Comparison of ENCODE assay signal across 24 mouse cellular contexts in genomic region chr2:62431245-62431795, GRCm38 (mm10). TPM values are rescaled to one million over a fixed set of nuclear protein-coding genes. Genes with fewer than 3 reads are reported as not detected.
"Had no signal": no experiment of that assay in that cellular context is flagged by ENCODE, and none has a peak within 500 bp of the region (broad histone marks: within the 10 kb centered on the region; RNA-seq: fewer than 3 reads in every experiment).

No protein-coding gene starts in this region.

- DNase-seq: lung, adult 2 months; lung, postnatal 14 days; lung, postnatal 36 days; right cerebral cortex, postnatal 14 days; thymus, adult 2 months; thymus, postnatal 25 days; thymus, postnatal 4 days had no signal

- H3K4me3 ChIP-seq: lung, embryonic 15.5 days; megakaryocyte, embryonic 14.5 days; midbrain, embryonic 13.5 days; midbrain, embryonic 15.5 days; neural tube, embryonic 12.5 days; stomach, embryonic 15.5 days had no signal

- H3K4me2 ChIP-seq: lung, embryonic 15.5 days; midbrain, embryonic 11.5 days; midbrain, embryonic 13.5 days; midbrain, embryonic 15.5 days; neural tube, embryonic 12.5 days; stomach, embryonic 15.5 days had no signal

- H3K36me3 ChIP-seq: lung, embryonic 15.5 days; midbrain, embryonic 13.5 days; midbrain, embryonic 15.5 days; neural tube, embryonic 12.5 days; stomach, embryonic 15.5 days had no signal

- H3K4me1 ChIP-seq: lung, embryonic 15.5 days; midbrain, embryonic 13.5 days; midbrain, embryonic 15.5 days; neural tube, embryonic 12.5 days; stomach, embryonic 15.5 days had no signal

- H3K9me3 ChIP-seq: lung, embryonic 15.5 days; megakaryocyte, embryonic 14.5 days; midbrain, embryonic 13.5 days; midbrain, embryonic 15.5 days; neural tube, embryonic 12.5 days; stomach, embryonic 15.5 days had no signal

- H3K27ac ChIP-seq: lung, embryonic 15.5 days; macrophage; midbrain, embryonic 13.5 days; midbrain, embryonic 15.5 days; neural tube, embryonic 12.5 days; stomach, embryonic 15.5 days; stomach, postnatal 0 days had no signal

- H3K27me3 ChIP-seq: lung, embryonic 15.5 days; megakaryocyte, embryonic 14.5 days; midbrain, embryonic 13.5 days; midbrain, embryonic 15.5 days; neural tube, embryonic 12.5 days; stomach, embryonic 15.5 days had no signal

- ATAC-seq: lung, postnatal 0 days; midbrain, embryonic 13.5 days; midbrain, embryonic 15.5 days had no signal

- H3K9ac ChIP-seq: lung, embryonic 15.5 days; midbrain, embryonic 13.5 days; midbrain, embryonic 15.5 days; neural tube, embryonic 12.5 days; stomach, embryonic 15.5 days had no signal

RNA-seq across cellular contexts. Expression of gene Gcg, which starts 52.1 kb away (rescaled TPM):
- total RNA-seq: megakaryocyte progenitor cell, adult 5-6 weeks; midbrain, postnatal 0 days; monocyte, adult 5-6 weeks; neutrophil, adult 5-6 weeks had no signal
- polyA plus RNA-seq: lung, adult 2 months; lung, postnatal 0 days; macrophage; midbrain, embryonic 11.5 days; neural tube, embryonic 12.5 days; spleen, adult 2 months; testis, adult 2 months; urinary bladder, adult 2 months had no signal
